Mouse (Mus musculus) thymus, adult 2 months (tissue): ENCODE results near the gene Cadm3. TPM values are rescaled to one million over a fixed set of nuclear protein-coding genes. Genes with fewer than 3 reads are reported as not detected.

ENCODE experiments used
- DNase-seq: peaks from one replicate; pipeline ENCODE4 v3.0.0; 2021
- H3K27ac ChIP-seq: fragments of 200-500 bp; 2 replicates; pipeline ENCODE4 v1.5.1; 2012; ENCODE audit warnings: low read length, control low read depth; ENCODE audit not compliant: control insufficient read depth, insufficient read depth
- H3K27me3 ChIP-seq: fragments of 200-500 bp; 2 replicates; pipeline ENCODE4 v1.6.1; 2012; ENCODE audit warnings: mild to moderate bottlenecking, low read length, moderate library complexity, mixed read lengths; ENCODE audit not compliant: control insufficient read depth, insufficient read depth
- H3K36me3 ChIP-seq: fragments of 200-500 bp; 2 replicates; pipeline ENCODE4 v1.6.1; 2012; ENCODE audit warnings: mild to moderate bottlenecking, low read length, moderate library complexity; ENCODE audit not compliant: control insufficient read depth, insufficient read depth
- H3K4me1 ChIP-seq: fragments of 200-500 bp; replicated peaks from 2 replicates; pipeline ENCODE4 v1.6.1; 2012; ENCODE audit warnings: low read length; ENCODE audit not compliant: control insufficient read depth, insufficient read depth
- H3K4me3 ChIP-seq: fragments of 200-500 bp; 2 replicates; pipeline ENCODE4 v1.5.1; 2012; ENCODE audit warnings: mild to moderate bottlenecking, low read length, control low read depth, moderate library complexity; ENCODE audit not compliant: control insufficient read depth, insufficient read depth
- CTCF ChIP-seq: fragments of 200-500 bp; IDR thresholded peaks from 2 replicates; pipeline ENCODE4 v1.5.1; 2012; ENCODE audit warnings: mild to moderate bottlenecking, control low read depth, low read length, moderate library complexity, borderline replicate concordance; ENCODE audit not compliant: control insufficient read depth, poor library complexity, insufficient read depth; ENCODE audit errors: extremely low read depth
- POLR2A ChIP-seq: fragments of 200-500 bp; IDR thresholded peaks from 2 replicates; pipeline ENCODE4 v1.6.1; 2012; ENCODE audit warnings: mild to moderate bottlenecking, low read length, control low read depth, moderate library complexity; ENCODE audit not compliant: control insufficient read depth, poor library complexity, insufficient read depth; ENCODE audit errors: extremely low read depth
- WGBS: fragments of 180-500 bp; shearing (Covaris S2); methylation state at CpG from one replicate; pipeline ENCODE4 v1.1.7; 2018; 5-methylcytosine and 5-hydroxymethylcytosine counted together
- polyA plus RNA-seq: library from polyadenylated mRNA; depleted of rRNA; stranded (reverse); fragments of >200 nt; gene quantifications from 2 replicates; pipeline ENCODE4 v1.2.3, GENCODE M21; 2012

Cadm3 gene
- polyA plus RNA-seq, 1 experiment, result 6.8 TPM

GRCm38 (mm10) chr1:173391754-173392153, 24.3 kb upstream of the Cadm3 start:
- Histone ChIP-seq H3K4me1 (no peaks in the 10 kb centered on the region), H3K27me3 (no peaks in the 10 kb centered on the region), H3K27ac (no peak overlapping the region), H3K36me3 (no peaks in the 10 kb centered on the region), H3K4me3 (no peak overlapping the region)
- 58% methylated on average over 6 of the region's 6 CpGs for WGBS
- TF ChIP-seq POLR2A, result no peak
- TF ChIP-seq CTCF, result no peak
- no peak for DNase-seq

- no peak for DNase-seq
- no peak overlapping the region for H3K4me3 ChIP-seq
- H3K36me3 ChIP-seq, result no peaks in the 10 kb centered on the region
- H3K4me1 ChIP-seq, result no peaks in the 10 kb centered on the region
- H3K27ac ChIP-seq, result no peak overlapping the region
- no peaks in the 10 kb centered on the region for H3K27me3 ChIP-seq
- WGBS, result 23% methylated on average over 13 of the region's 13 CpGs
- TF ChIP-seq CTCF (no peak), POLR2A (no peak)
These were observed 22.5 kb upstream of the Cadm3 start for GRCm38 (mm10) chr1:173389901-173390401.

GRCm38 (mm10) chr1:173389431-173389830, 21.9 kb upstream of the Cadm3 start:
- 40% methylated on average over 3 of the region's 3 CpGs for WGBS
- no peaks in the 10 kb centered on the region for H3K4me1 ChIP-seq

DNA sequence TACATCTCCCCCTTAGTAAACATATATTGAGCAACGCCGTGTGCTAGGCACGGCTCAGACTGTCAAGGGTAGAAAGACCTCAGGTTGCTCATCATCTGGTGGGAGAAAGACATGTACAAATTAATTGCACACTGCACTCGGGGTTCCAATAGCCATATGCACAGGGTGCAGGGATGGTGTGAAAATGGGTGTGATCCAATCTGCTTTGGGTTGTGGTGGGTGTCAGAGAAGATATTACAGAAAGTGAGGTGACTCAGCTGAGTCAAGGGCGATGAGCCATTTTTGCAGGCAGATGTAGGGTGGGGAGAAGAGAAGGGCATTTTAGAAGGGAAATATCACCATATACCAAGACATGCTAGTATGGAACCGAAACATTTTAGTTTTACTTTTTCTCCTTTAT, 13.9 kb upstream of the Cadm3 start:
- no peaks in the 10 kb centered on the region for H3K27me3 ChIP-seq
- no peak for DNase-seq
- H3K4me3 ChIP-seq, result no peak overlapping the region
- WGBS, result 93% methylated on average over 6 of the region's 6 CpGs
- H3K4me1 ChIP-seq, result no peaks in the 10 kb centered on the region
- no peak for TF ChIP-seq CTCF
- no peak overlapping the region for H3K27ac ChIP-seq
- no peaks in the 10 kb centered on the region for H3K36me3 ChIP-seq

More at GRCm38 (mm10) chr1:173389431-173389830, 21.9 kb upstream of the Cadm3 start:
- no peak for DNase-seq
- no peak overlapping the region for H3K27ac ChIP-seq
- TF ChIP-seq POLR2A (no peak), CTCF (no peak)
- no peaks in the 10 kb centered on the region for H3K36me3 ChIP-seq
- H3K27me3 ChIP-seq, result no peaks in the 10 kb centered on the region
- H3K4me3 ChIP-seq, result no peak overlapping the region

DNA sequence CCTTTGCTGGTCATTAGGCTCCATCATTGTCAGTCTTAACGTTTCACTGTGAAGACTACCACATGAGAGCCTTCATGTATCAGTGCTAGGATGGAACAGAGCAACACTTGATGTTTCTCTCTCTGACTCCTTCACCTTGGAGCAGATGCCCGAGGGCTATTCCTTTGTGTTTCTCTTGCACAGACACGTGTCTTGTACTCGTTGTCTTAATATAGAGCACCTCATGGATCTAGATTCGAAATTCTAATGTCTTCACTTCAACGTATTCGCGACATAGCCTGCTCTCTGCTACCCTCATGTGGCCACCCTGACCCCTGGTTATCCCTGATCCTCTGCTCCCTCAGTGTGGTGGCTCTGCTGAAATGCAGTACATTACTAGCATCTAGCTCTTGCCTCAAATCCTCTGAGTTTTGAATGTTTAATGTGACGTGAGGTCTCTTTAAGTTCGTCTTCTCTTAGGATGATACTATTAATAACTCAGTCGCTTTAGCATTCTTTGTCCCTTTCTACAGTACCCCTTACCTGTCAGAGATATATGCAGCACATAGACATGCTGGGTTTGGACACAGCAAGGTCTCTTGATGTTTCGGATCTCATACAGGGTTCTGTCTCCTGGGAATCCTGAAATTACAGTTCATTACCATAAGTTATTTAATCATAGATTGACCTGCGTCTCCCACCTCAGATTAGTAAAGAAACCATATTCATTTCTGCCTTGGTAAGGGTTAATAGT, 10.1 kb upstream of the Cadm3 start:
- Histone ChIP-seq H3K4me3 (no peak overlapping the region), H3K36me3 (no peaks in the 10 kb centered on the region), H3K27me3 (no peaks in the 10 kb centered on the region), H3K4me1 (no peaks in the 10 kb centered on the region), H3K27ac (no peak overlapping the region)
- no peak for TF ChIP-seq POLR2A
- no peak for TF ChIP-seq CTCF
- peak; percentile 15 for DNase-seq
- 26% methylated on average over 13 of the region's 13 CpGs for WGBS

DNA sequence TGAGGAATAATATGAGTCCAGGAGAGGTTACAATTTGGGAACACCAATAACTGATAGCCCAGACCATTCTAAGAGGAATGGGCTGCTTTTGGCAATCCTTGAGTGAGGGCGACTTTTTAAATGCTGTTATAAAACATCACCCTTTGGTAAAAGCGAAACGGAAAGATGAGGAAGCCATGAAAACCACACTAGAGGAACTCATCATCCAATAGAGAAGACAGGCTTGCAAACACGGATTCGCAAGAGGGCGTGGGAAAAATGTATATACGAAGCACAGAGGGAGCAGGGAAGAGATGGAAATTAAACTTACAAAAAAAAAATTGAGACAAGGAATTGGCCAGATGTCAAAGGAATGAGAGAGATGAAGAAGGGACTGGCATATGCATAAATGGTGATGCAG, 6.5 kb upstream of the Cadm3 start:
- no peak overlapping the region for H3K27ac ChIP-seq
- no peaks in the 10 kb centered on the region for H3K27me3 ChIP-seq
- H3K4me1 ChIP-seq, result no peaks in the 10 kb centered on the region
- WGBS, result 6% methylated on average over 7 of the region's 7 CpGs
- DNase-seq, result no peak
- H3K4me3 ChIP-seq, result no peak overlapping the region
- H3K36me3 ChIP-seq, result no peaks in the 10 kb centered on the region
- TF ChIP-seq CTCF (no peak), POLR2A (no peak)

DNA sequence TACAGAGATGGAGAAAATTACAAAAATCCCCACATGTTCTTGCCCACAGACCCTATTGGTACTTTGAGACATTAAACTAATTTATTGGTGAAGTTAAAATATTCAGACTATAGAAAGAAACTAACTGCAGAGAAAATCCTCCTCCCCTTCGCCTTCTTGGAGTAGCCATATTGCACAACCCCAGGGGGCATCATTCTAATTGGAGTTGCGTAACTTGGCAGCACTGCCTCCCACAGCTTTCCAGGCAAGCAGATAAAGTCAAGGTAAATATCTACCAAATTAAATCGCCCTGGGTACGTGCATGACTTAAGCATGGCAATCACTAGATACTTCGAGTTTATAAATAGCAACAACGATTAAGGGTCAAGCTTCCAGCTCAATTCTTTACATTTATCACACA, 4.1 kb upstream of the Cadm3 start:
- no peak overlapping the region for H3K4me3 ChIP-seq
- TF ChIP-seq POLR2A, result no peak
- TF ChIP-seq CTCF, result no peak
- 86% methylated on average over 6 of the region's 6 CpGs for WGBS
- H3K36me3 ChIP-seq, result no peaks in the 10 kb centered on the region
- H3K27ac ChIP-seq, result no peak overlapping the region
- DNase-seq, result no peak
- H3K4me1 ChIP-seq, result no peaks in the 10 kb centered on the region
- peaks cover under 1% of the 10 kb centered on the region; the same call in 1 of the 2 replicates for H3K27me3 ChIP-seq
